Mouse (Mus musculus): ENCODE data around the gene Mbnl2. TPM values are rescaled to one million over a fixed set of nuclear protein-coding genes. Genes with fewer than 3 reads are reported as not detected.

Gene Mbnl2
- polyA plus RNA-seq, 1 experiment from 2014 or later, result 21.8 TPM

- Histone ChIP-seq H3K9ac (ENCODE audit: low read depth, low read length) (no peak overlapping the region), H3K4me1 (ENCODE audit: control insufficient read depth, insufficient read depth, low read length) (no peaks in the 10 kb centered on the region), H3K9me3 (replicated peaks; ENCODE audit: control insufficient read depth, low read length, poor library complexity, severe bottlenecking) (no peaks in the 10 kb centered on the region), H3K4me2 (ENCODE audit: low read length) (no peak overlapping the region), H3K4me3 (ENCODE audit: low read depth, low read length) (no peak overlapping the region), H3K36me3 (ENCODE audit: control insufficient read depth, insufficient read depth, low read length) (no peaks in the 10 kb centered on the region), H3K27me3 (ENCODE audit: control insufficient read depth, insufficient read depth, low read depth, low read length) (no peaks in the 10 kb centered on the region), H3K27ac (ENCODE audit: low read length) (no peak overlapping the region)
- ATAC-seq, result no peak
- 94% methylated on average over 19 of the region's 19 CpGs for WGBS
These were observed 49.5 kb downstream of the Mbnl2 start for GRCm38 (mm10) chr14:120324883-120325480.

- WGBS, result 87% methylated on average over 5 of the region's 5 CpGs
- Histone ChIP-seq H3K27me3 (ENCODE audit: control insufficient read depth, insufficient read depth, low read depth, low read length) (no peaks in the 10 kb centered on the region), H3K9me3 (replicated peaks; ENCODE audit: control insufficient read depth, low read length, poor library complexity, severe bottlenecking) (no peaks in the 10 kb centered on the region), H3K4me1 (ENCODE audit: control insufficient read depth, insufficient read depth, low read length) (no peaks in the 10 kb centered on the region), H3K4me2 (ENCODE audit: low read length) (no peak overlapping the region), H3K36me3 (ENCODE audit: control insufficient read depth, insufficient read depth, low read length) (no peaks in the 10 kb centered on the region), H3K9ac (ENCODE audit: low read depth, low read length) (no peak overlapping the region), H3K27ac (ENCODE audit: low read length) (no peak overlapping the region), H3K4me3 (ENCODE audit: low read depth, low read length) (no peak overlapping the region)
- ATAC-seq, result no peak
These were observed 50.2 kb downstream of the Mbnl2 start for GRCm38 (mm10) chr14:120325673-120326072.

GRCm38 (mm10) chr14:120330454-120330853, 55.0 kb downstream of the Mbnl2 start:
- no peaks in the 10 kb centered on the region for H3K27me3 ChIP-seq (ENCODE audit: control insufficient read depth, insufficient read depth, low read depth, low read length)
- no peak overlapping the region for H3K27ac ChIP-seq (ENCODE audit: low read length)
- no peak overlapping the region for H3K9ac ChIP-seq (ENCODE audit: low read depth, low read length)
- no peaks in the 10 kb centered on the region for H3K36me3 ChIP-seq (ENCODE audit: control insufficient read depth, insufficient read depth, low read length)
- no peaks in the 10 kb centered on the region for H3K9me3 ChIP-seq (replicated peaks; ENCODE audit: control insufficient read depth, low read length, poor library complexity, severe bottlenecking)
- ATAC-seq, result no peak
- WGBS, result 65% methylated on average over 12 of the region's 12 CpGs
- peaks cover 3% of the 10 kb centered on the region; the same call in 1 of the 2 replicates for H3K4me1 ChIP-seq (ENCODE audit: control insufficient read depth, insufficient read depth, low read length)
- no peak overlapping the region for H3K4me2 ChIP-seq (ENCODE audit: low read length)
- no peak overlapping the region for H3K4me3 ChIP-seq (ENCODE audit: low read depth, low read length)

- ATAC-seq, result no peak
- Histone ChIP-seq H3K4me2 (ENCODE audit: low read length) (no peak overlapping the region), H3K36me3 (ENCODE audit: control insufficient read depth, insufficient read depth, low read length) (no peaks in the 10 kb centered on the region), H3K9ac (ENCODE audit: low read depth, low read length) (no peak overlapping the region), H3K4me3 (ENCODE audit: low read depth, low read length) (no peak overlapping the region), H3K27ac (ENCODE audit: low read length) (no peak overlapping the region), H3K9me3 (replicated peaks; ENCODE audit: control insufficient read depth, low read length, poor library complexity, severe bottlenecking) (no peaks in the 10 kb centered on the region), H3K27me3 (ENCODE audit: control insufficient read depth, insufficient read depth, low read depth, low read length) (no peaks in the 10 kb centered on the region), H3K4me1 (ENCODE audit: control insufficient read depth, insufficient read depth, low read length) (peaks cover 3% of the 10 kb centered on the region; the same call in 1 of the 2 replicates)
- WGBS, result 89% methylated on average over 13 of the region's 13 CpGs
These were observed 55.5 kb downstream of the Mbnl2 start for GRCm38 (mm10) chr14:120330881-120331514.

GRCm38 (mm10) chr14:120333465-120334243, 58.2 kb downstream of the Mbnl2 start:
- H3K4me3 ChIP-seq (ENCODE audit: low read depth, low read length), result no peak overlapping the region
- no peak overlapping the region for H3K4me2 ChIP-seq (ENCODE audit: low read length)
- WGBS, result 85% methylated on average over 15 of the region's 15 CpGs
- no peak overlapping the region for H3K27ac ChIP-seq (ENCODE audit: low read length)
- no peaks in the 10 kb centered on the region for H3K36me3 ChIP-seq (ENCODE audit: control insufficient read depth, insufficient read depth, low read length)
- H3K4me1 ChIP-seq (ENCODE audit: control insufficient read depth, insufficient read depth, low read length), result peaks cover 11% of the 10 kb centered on the region
- H3K27me3 ChIP-seq (ENCODE audit: control insufficient read depth, insufficient read depth, low read depth, low read length), result no peaks in the 10 kb centered on the region
- ATAC-seq, result no peak
- no peak overlapping the region for H3K9ac ChIP-seq (ENCODE audit: low read depth, low read length)
- no peaks in the 10 kb centered on the region for H3K9me3 ChIP-seq (replicated peaks; ENCODE audit: control insufficient read depth, low read length, poor library complexity, severe bottlenecking)

- H3K9ac ChIP-seq (ENCODE audit: low read depth, low read length), result no peak overlapping the region
- no peak overlapping the region for H3K4me2 ChIP-seq (ENCODE audit: low read length)
- WGBS, result 87% methylated on average over 9 of the region's 9 CpGs
- H3K36me3 ChIP-seq (ENCODE audit: control insufficient read depth, insufficient read depth, low read length), result no peaks in the 10 kb centered on the region
- H3K4me1 ChIP-seq (ENCODE audit: control insufficient read depth, insufficient read depth, low read length), result peaks cover 11% of the 10 kb centered on the region
- no peak overlapping the region for H3K27ac ChIP-seq (ENCODE audit: low read length)
- no peak overlapping the region for H3K4me3 ChIP-seq (ENCODE audit: low read depth, low read length)
- ATAC-seq, result no peak
- H3K27me3 ChIP-seq (ENCODE audit: control insufficient read depth, insufficient read depth, low read depth, low read length), result no peaks in the 10 kb centered on the region
- H3K9me3 ChIP-seq (replicated peaks; ENCODE audit: control insufficient read depth, low read length, poor library complexity, severe bottlenecking), result no peaks in the 10 kb centered on the region
These were observed 59.9 kb downstream of the Mbnl2 start for GRCm38 (mm10) chr14:120335366-120335765.

GRCm38 (mm10) chr14:120335871-120336270, 60.4 kb downstream of the Mbnl2 start:
- 67% methylated on average over 6 of the region's 6 CpGs for WGBS
- Histone ChIP-seq H3K4me1 (ENCODE audit: control insufficient read depth, insufficient read depth, low read length) (peaks cover 11% of the 10 kb centered on the region), H3K36me3 (ENCODE audit: control insufficient read depth, insufficient read depth, low read length) (no peaks in the 10 kb centered on the region), H3K4me2 (ENCODE audit: low read length) (no peak overlapping the region), H3K9ac (ENCODE audit: low read depth, low read length) (no peak overlapping the region), H3K27ac (ENCODE audit: low read length) (no peak overlapping the region), H3K27me3 (ENCODE audit: control insufficient read depth, insufficient read depth, low read depth, low read length) (no peaks in the 10 kb centered on the region), H3K4me3 (ENCODE audit: low read depth, low read length) (no peak overlapping the region), H3K9me3 (replicated peaks; ENCODE audit: control insufficient read depth, low read length, poor library complexity, severe bottlenecking) (no peaks in the 10 kb centered on the region)
- ATAC-seq, result no peak

- H3K9ac ChIP-seq (ENCODE audit: low read depth, low read length), result no peak overlapping the region
- 41% methylated on average over 7 of the region's 7 CpGs for WGBS
- no peak for ATAC-seq
These were observed 60.9 kb downstream of the Mbnl2 start for GRCm38 (mm10) chr14:120336380-120336779.

GRCm38 (mm10) chr14:120336841-120337240, 61.4 kb downstream of the Mbnl2 start:
- H3K9me3 ChIP-seq (replicated peaks; ENCODE audit: control insufficient read depth, low read length, poor library complexity, severe bottlenecking), result no peaks in the 10 kb centered on the region
- H3K27me3 ChIP-seq (ENCODE audit: control insufficient read depth, insufficient read depth, low read depth, low read length), result no peaks in the 10 kb centered on the region
- H3K27ac ChIP-seq (ENCODE audit: low read length), result no peak overlapping the region
- ATAC-seq, result no peak
- no peaks in the 10 kb centered on the region for H3K36me3 ChIP-seq (ENCODE audit: control insufficient read depth, insufficient read depth, low read length)
- peaks cover 11% of the 10 kb centered on the region for H3K4me1 ChIP-seq (ENCODE audit: control insufficient read depth, insufficient read depth, low read length)
- no peak overlapping the region for H3K4me3 ChIP-seq (ENCODE audit: low read depth, low read length)
- WGBS, result 45% methylated on average over 8 of the region's 8 CpGs
- H3K4me2 ChIP-seq (ENCODE audit: low read length), result no peak overlapping the region
- no peak overlapping the region for H3K9ac ChIP-seq (ENCODE audit: low read depth, low read length)

More at GRCm38 (mm10) chr14:120336380-120336779, 60.9 kb downstream of the Mbnl2 start:
- H3K27me3 ChIP-seq (ENCODE audit: control insufficient read depth, insufficient read depth, low read depth, low read length), result no peaks in the 10 kb centered on the region
- H3K27ac ChIP-seq (ENCODE audit: low read length), result no peak overlapping the region
- peaks cover 11% of the 10 kb centered on the region for H3K4me1 ChIP-seq (ENCODE audit: control insufficient read depth, insufficient read depth, low read length)
- H3K4me3 ChIP-seq (ENCODE audit: low read depth, low read length), result no peak overlapping the region
- H3K9me3 ChIP-seq (replicated peaks; ENCODE audit: control insufficient read depth, low read length, poor library complexity, severe bottlenecking), result no peaks in the 10 kb centered on the region
- no peaks in the 10 kb centered on the region for H3K36me3 ChIP-seq (ENCODE audit: control insufficient read depth, insufficient read depth, low read length)
- H3K4me2 ChIP-seq (ENCODE audit: low read length), result no peak overlapping the region
